Mouse (Mus musculus): ENCODE results near the gene Aurkb. TPM values are rescaled to one million over a fixed set of nuclear protein-coding genes. Genes with fewer than 3 reads are reported as not detected.

Gene Aurkb
- polyA plus RNA-seq, 1 experiment: 108 TPM

DNA sequence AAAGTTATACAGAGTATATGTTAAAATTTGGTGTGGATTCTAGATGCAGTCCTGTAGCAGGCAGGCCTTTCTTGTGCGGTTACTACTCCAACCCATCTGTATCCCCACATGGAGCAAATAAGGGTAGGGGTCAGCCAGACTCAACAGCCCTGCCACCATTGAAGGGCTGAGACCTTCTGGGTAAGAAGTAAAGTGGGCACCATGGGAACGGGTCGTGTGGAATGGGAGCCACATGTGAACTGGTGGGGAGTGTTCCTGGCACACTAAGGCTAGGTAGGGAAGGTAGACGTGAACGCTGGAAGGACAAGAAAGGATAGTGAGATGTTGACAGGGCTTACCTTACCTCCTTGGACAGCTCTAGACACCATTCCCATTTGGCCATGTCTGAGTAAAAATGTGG is 7.3 kb upstream of the Aurkb start:
- Histone ChIP-seq H3K27ac (ENCODE audit: insufficient read depth, low read length) (no peak overlapping the region), H3K9ac (ENCODE audit: low read depth, poor library complexity, severe bottlenecking) (no peak overlapping the region), H3K4me3 (ENCODE audit: low read depth, low read length) (no peak overlapping the region), H3K9me3 (replicated peaks; ENCODE audit: control insufficient read depth, insufficient read depth, low read length, poor library complexity, severe bottlenecking) (no peaks in the 10 kb centered on the region), H3K27me3 (ENCODE audit: control insufficient read depth, insufficient read depth, low read length, poor library complexity, severe bottlenecking) (no peaks in the 10 kb centered on the region), H3K4me1 (ENCODE audit: control insufficient read depth, insufficient read depth, low read length) (no peaks in the 10 kb centered on the region), H3K36me3 (ENCODE audit: control insufficient read depth, insufficient read depth, low read length, poor library complexity, severe bottlenecking) (peaks cover 24% of the 10 kb centered on the region)
- TF ChIP-seq POLR2A (IDR thresholded peaks at IDR 0.05; ENCODE audit: insufficient read depth, low read length) (no peak), EP300 (IDR thresholded peaks at IDR 0.05; ENCODE audit: insufficient read depth, low read depth, low read length) (no peak), CTCF (IDR thresholded peaks at IDR 0.05; ENCODE audit: low read depth, low read length) (no peak)

DNA sequence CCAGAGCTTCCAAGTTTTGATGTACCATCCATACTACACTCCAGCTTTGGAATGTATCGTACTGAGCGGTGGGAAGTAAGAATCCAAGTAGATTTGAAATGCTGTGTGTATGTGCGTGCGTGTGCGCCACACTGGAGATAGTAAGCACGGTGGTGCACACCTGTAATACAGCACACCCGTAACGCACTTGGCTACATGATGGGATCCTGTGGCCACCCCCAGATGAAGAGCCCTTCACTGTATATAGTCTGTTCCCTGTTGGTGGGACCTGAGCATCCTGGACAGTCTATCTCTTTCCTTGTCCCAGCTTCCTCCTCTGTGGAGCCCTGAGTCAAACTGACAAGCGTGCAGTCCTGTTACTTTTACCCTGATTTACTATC is 938 bp downstream of the Aurkb start:
- Histone ChIP-seq H3K4me3 (ENCODE audit: low read depth, low read length) (peak overlapping the region; percentile 99), H3K27me3 (ENCODE audit: control insufficient read depth, insufficient read depth, low read length, poor library complexity, severe bottlenecking) (no peaks in the 10 kb centered on the region), H3K4me1 (ENCODE audit: control insufficient read depth, insufficient read depth, low read length) (no peaks in the 10 kb centered on the region), H3K9me3 (replicated peaks; ENCODE audit: control insufficient read depth, insufficient read depth, low read length, poor library complexity, severe bottlenecking) (no peaks in the 10 kb centered on the region), H3K27ac (ENCODE audit: insufficient read depth, low read length) (no peak overlapping the region), H3K9ac (ENCODE audit: low read depth, poor library complexity, severe bottlenecking) (peak overlapping the region; percentile 88), H3K36me3 (ENCODE audit: control insufficient read depth, insufficient read depth, low read length, poor library complexity, severe bottlenecking) (peaks cover 36% of the 10 kb centered on the region)
- TF ChIP-seq CTCF (IDR thresholded peaks at IDR 0.05; ENCODE audit: low read depth, low read length) (no peak), EP300 (IDR thresholded peaks at IDR 0.05; ENCODE audit: insufficient read depth, low read depth, low read length) (no peak), POLR2A (IDR thresholded peaks at IDR 0.05; ENCODE audit: insufficient read depth, low read length) (no peak)

DNA sequence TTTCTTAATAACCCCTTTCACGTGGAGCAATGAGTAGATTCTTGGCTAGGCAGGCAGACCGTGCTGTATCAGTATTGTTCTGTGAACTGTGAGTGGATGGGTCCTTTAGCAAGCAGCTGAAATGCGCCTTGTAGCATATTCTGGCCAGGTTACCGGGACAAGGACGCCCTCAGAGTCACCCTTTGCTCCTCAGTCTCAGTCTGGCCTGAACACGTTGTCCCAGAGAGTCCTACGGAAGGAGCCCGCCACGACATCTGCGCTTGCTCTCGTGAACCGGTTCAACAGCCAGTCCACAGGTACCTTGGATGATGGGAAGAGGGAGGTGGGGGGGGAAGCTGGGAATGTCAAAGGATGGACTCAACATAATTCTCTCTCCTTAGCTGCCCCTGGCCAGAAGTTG is 2.1 kb downstream of the Aurkb start:
- Histone ChIP-seq H3K9me3 (replicated peaks; ENCODE audit: control insufficient read depth, insufficient read depth, low read length, poor library complexity, severe bottlenecking) (no peaks in the 10 kb centered on the region), H3K27ac (ENCODE audit: insufficient read depth, low read length) (no peak overlapping the region), H3K36me3 (ENCODE audit: control insufficient read depth, insufficient read depth, low read length, poor library complexity, severe bottlenecking) (peaks cover 36% of the 10 kb centered on the region), H3K27me3 (ENCODE audit: control insufficient read depth, insufficient read depth, low read length, poor library complexity, severe bottlenecking) (no peaks in the 10 kb centered on the region), H3K4me3 (ENCODE audit: low read depth, low read length) (no peak overlapping the region), H3K9ac (ENCODE audit: low read depth, poor library complexity, severe bottlenecking) (no peak overlapping the region; the same call in 1 of the 2 replicates), H3K4me1 (ENCODE audit: control insufficient read depth, insufficient read depth, low read length) (no peaks in the 10 kb centered on the region)
- TF ChIP-seq POLR2A (IDR thresholded peaks at IDR 0.05; ENCODE audit: insufficient read depth, low read length): no peak
- no peak for TF ChIP-seq EP300 (IDR thresholded peaks at IDR 0.05; ENCODE audit: insufficient read depth, low read depth, low read length)
- TF ChIP-seq CTCF (IDR thresholded peaks at IDR 0.05; ENCODE audit: low read depth, low read length): no peak

DNA sequence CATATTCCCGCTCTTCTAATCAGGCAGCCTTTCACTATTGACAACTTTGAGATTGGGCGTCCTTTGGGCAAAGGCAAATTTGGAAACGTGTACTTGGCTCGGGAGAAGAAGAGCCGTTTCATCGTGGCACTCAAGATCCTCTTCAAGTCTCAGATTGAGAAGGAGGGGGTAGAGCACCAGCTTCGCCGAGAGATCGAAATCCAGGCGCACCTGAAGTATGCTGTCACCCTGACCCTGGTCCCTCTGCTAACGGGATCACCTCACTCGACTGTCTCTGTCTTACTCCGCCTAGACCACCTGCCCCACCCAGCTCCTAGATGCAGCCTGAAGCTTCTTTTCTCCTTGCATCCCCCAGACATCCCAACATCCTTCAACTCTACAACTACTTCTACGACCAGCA is 2.7 kb downstream of the Aurkb start:
- Histone ChIP-seq H3K9ac (ENCODE audit: low read depth, poor library complexity, severe bottlenecking) (no peak overlapping the region), H3K27me3 (ENCODE audit: control insufficient read depth, insufficient read depth, low read length, poor library complexity, severe bottlenecking) (no peaks in the 10 kb centered on the region), H3K27ac (ENCODE audit: insufficient read depth, low read length) (no peak overlapping the region), H3K36me3 (ENCODE audit: control insufficient read depth, insufficient read depth, low read length, poor library complexity, severe bottlenecking) (peaks cover 36% of the 10 kb centered on the region), H3K4me1 (ENCODE audit: control insufficient read depth, insufficient read depth, low read length) (no peaks in the 10 kb centered on the region), H3K9me3 (replicated peaks; ENCODE audit: control insufficient read depth, insufficient read depth, low read length, poor library complexity, severe bottlenecking) (no peaks in the 10 kb centered on the region), H3K4me3 (ENCODE audit: low read depth, low read length) (no peak overlapping the region)
- TF ChIP-seq EP300 (IDR thresholded peaks at IDR 0.05; ENCODE audit: insufficient read depth, low read depth, low read length) (no peak), POLR2A (IDR thresholded peaks at IDR 0.05; ENCODE audit: insufficient read depth, low read length) (no peak), CTCF (IDR thresholded peaks at IDR 0.05; ENCODE audit: low read depth, low read length) (no peak)

DNA sequence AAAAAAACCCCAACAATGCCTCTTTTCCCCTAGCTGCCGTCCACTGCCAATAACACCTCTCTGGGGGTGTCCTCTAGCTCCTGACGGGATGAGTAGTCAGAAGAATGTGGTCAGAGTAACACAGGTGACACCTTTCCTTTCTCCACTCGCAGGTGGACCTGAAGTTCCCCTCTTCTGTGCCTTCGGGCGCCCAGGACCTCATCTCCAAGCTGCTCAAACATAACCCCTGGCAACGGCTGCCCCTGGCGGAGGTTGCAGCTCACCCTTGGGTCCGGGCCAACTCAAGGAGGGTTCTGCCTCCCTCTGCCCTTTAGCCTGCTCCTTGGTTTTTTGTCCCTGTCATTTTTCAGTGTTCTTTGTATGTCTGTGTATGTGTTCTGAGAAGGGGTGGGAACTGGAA is 5.3 kb downstream of the Aurkb start:
- H3K9me3 ChIP-seq (replicated peaks; ENCODE audit: control insufficient read depth, insufficient read depth, low read length, poor library complexity, severe bottlenecking): no peaks in the 10 kb centered on the region
- H3K27ac ChIP-seq (ENCODE audit: insufficient read depth, low read length): no peak overlapping the region
- no peak overlapping the region for H3K9ac ChIP-seq (ENCODE audit: low read depth, poor library complexity, severe bottlenecking)
- TF ChIP-seq EP300 (IDR thresholded peaks at IDR 0.05; ENCODE audit: insufficient read depth, low read depth, low read length) (no peak), CTCF (IDR thresholded peaks at IDR 0.05; ENCODE audit: low read depth, low read length) (no peak), POLR2A (IDR thresholded peaks at IDR 0.05; ENCODE audit: insufficient read depth, low read length) (no peak)
- H3K36me3 ChIP-seq (ENCODE audit: control insufficient read depth, insufficient read depth, low read length, poor library complexity, severe bottlenecking): peaks cover 36% of the 10 kb centered on the region
- no peaks in the 10 kb centered on the region for H3K27me3 ChIP-seq (ENCODE audit: control insufficient read depth, insufficient read depth, low read length, poor library complexity, severe bottlenecking)
- no peak overlapping the region for H3K4me3 ChIP-seq (ENCODE audit: low read depth, low read length)
- no peaks in the 10 kb centered on the region for H3K4me1 ChIP-seq (ENCODE audit: control insufficient read depth, insufficient read depth, low read length)

DNA sequence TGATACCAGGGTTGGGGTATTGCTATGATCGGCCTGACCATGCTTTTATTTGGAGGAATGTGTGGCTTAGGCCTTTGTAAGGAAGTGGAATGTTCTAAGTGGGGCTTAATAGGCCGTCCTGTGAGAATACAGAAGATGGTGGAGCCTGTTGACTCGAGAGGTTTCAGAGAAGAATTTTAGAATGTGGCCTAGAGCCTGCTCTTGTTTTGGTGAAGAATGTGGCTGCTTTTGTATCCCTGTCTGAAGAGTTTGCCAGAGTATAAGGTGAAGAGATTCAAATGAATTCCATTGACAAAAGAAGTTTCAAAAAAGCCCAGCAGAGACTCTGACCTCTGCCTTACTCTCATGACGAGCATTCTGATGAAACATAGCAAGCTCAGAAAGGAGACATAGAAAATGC is 6.3 kb downstream of the Aurkb start:
- Histone ChIP-seq H3K27me3 (ENCODE audit: control insufficient read depth, insufficient read depth, low read length, poor library complexity, severe bottlenecking) (no peaks in the 10 kb centered on the region), H3K9ac (ENCODE audit: low read depth, poor library complexity, severe bottlenecking) (no peak overlapping the region), H3K36me3 (ENCODE audit: control insufficient read depth, insufficient read depth, low read length, poor library complexity, severe bottlenecking) (peaks cover 36% of the 10 kb centered on the region), H3K9me3 (replicated peaks; ENCODE audit: control insufficient read depth, insufficient read depth, low read length, poor library complexity, severe bottlenecking) (no peaks in the 10 kb centered on the region), H3K27ac (ENCODE audit: insufficient read depth, low read length) (no peak overlapping the region), H3K4me1 (ENCODE audit: control insufficient read depth, insufficient read depth, low read length) (no peaks in the 10 kb centered on the region), H3K4me3 (ENCODE audit: low read depth, low read length) (no peak overlapping the region)
- TF ChIP-seq CTCF (IDR thresholded peaks at IDR 0.05; ENCODE audit: low read depth, low read length) (no peak), EP300 (IDR thresholded peaks at IDR 0.05; ENCODE audit: insufficient read depth, low read depth, low read length) (no peak), POLR2A (IDR thresholded peaks at IDR 0.05; ENCODE audit: insufficient read depth, low read length) (no peak)
